Mouse (Mus musculus) urinary bladder, postnatal 10 days (tissue): ENCODE measurements around the gene Dnajc13.

ENCODE experiments used
- DNase-seq: peaks from one replicate; pipeline ENCODE4 v3.0.0; 2022; ENCODE audit warnings: low spot score

The Dnajc13 gene

DNA sequence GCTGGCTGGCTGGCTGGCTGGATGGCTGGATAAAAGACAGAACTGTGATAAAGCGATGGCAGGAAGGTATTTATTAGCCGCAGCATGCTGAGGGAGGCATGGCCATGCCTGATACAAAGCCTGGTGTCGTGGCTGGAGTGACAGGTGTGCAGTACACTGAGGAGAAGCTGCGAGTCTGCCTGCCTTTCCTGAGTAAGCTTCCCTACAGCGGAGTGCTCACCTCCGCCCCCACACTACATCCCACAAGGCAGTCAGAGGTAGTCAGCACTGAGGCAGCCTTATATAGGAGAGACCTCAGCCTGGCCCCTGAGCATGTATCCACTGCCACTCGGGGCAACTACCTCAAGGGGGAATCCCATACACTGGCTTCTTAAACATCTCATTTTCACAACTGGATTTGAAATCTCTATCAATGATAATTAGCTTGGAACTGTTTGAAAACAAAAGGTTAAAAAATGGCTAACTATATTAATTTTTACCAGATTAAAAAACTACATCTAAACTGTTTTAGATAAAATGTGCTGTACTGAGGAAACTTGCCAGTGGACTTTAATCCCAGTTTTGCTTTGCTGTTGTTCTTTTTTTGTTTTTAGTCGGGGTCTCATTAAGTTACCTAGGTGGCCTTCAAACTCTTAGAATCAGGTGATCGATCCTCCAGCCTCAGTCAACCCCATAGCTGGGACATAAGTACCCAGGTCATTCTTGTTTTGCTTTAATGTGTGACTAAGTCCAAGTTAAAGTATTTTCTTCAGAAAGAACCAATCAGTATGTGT, 8.1 kb downstream of the Dnajc13 start:
- no peak for DNase-seq

DNA sequence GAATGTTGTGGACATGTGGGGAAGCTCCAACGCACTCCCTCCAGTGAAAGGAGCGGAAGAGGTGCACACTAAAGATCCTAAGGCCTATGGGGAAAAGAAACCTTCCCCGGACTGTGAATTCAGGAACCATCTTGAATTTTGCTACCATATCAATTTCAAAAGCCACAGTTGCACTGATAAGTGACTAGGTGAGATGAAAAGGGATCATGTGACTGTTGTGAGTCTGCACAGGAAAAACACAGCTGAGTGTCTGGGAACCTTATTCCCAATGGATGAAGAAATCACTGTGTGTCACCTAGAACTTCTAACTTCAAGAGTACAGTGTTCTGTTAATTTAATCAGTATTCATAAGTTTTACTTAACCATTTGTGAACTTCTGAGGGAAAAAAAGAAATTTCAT, 10.1 kb downstream of the Dnajc13 start:
- DNase-seq = no peak

DNA sequence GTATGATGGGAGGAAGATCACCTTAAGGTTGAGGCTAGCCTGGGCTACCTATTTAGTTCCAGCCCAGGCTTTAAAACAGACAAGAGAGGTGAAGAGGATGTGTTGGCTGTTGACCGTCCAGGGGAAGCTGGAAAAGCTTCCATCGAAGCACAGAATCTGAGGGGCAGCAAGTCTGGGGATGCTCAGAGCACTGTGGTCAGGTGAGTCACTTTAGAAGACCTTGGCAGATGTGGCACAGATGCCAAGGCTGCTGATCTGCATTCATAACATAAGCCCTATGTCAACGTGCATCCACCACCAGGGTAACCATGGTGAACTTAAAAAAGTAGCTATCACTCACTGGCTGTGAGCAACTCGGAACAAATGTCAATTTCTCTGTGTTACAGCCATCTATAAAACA, 11.0 kb downstream of the Dnajc13 start:
- no peak for DNase-seq

DNA sequence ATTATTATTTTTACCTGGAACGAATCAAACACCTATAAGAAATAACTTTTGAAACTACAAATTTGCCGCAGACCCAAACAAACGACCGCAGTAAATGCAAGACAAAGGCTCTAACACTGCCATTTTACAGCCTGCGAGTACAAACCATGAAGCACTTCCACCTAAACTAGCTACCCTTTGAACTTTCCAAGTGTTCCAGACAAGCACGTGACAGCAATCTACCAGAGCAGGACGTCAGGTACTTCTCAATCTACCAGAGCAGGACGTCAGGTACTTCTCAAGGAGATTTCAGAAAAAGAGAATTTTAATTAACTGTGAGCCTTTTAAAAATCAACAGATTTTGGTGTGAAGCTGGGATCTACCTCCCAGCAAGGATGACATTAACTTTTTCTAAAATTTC, 11.6 kb downstream of the Dnajc13 start:
- no peak for DNase-seq

DNA sequence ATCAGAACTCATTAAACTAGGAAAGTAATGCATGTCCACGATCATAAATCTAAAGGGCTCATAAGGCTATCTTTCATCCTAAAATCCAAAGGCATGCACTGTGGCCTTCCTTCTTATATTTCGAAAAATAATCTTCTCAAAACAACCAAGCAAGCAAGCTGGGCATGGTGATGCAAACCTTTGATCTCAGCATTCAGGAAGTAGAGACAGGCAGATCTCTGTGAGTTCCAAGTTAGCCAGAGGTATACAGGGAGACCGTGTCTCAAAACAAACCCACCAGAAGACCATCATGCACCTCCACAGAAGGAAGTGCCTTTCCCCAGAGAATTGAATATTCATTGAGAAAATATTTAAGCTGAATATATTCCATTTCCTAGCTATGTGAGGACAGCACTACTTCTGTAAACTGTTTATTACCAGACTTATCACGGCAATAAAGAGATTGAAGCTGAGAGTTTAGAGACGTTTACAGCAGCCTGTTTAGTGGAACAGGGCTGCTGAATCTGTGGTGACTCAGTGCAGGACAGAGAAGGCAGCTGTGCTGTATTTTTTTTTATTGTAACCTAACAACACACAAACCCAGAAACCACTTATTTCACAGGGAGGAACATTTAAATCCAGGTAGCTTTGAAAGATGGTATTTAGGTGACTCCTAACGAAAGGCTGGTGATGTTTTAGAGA, 15.3 kb downstream of the Dnajc13 start:
- DNase-seq = no peak

- no peak for DNase-seq
Measured at GRCm38 (mm10) chr9:104243799-104244466, 18.8 kb downstream of the Dnajc13 start.

- DNase-seq = no peak
Measured at GRCm38 (mm10) chr9:104240146-104240545, 22.6 kb downstream of the Dnajc13 start.

GRCm38 (mm10) chr9:104239076-104239475, 23.7 kb downstream of the Dnajc13 start:
- DNase-seq = no peak

DNA sequence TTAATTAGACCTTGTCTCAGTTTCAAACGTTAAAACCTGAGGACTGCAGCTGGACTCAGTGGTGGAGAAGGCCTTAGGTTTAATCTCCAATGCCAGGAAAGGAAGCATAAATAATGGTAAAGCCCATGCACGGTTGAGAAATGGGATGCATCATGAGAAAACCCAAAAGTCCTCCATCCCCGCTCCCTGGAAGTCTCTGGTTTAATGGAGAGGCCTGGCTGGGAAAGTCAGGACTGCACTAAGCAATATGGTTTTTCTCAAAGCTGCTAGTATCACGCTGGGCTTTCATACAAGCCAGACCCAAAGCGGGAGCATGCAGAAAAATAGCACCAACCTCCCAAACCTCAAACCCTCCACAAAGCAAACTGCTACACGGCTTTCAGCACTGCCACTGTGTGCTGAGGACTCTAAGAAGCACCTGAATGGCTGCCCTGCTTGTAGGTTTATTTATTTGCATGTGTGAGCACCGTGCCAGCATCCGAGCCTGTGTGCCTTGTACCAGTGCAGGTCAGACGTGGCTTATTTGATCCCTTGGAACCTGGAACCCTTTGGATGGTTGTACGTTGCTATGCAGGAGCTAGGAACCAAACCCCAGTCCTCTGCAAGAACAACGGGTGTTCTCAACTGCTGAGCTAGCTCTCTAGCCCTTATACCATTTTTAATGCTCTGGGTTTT, 26.3 kb downstream of the Dnajc13 start:
- no peak for DNase-seq

DNA sequence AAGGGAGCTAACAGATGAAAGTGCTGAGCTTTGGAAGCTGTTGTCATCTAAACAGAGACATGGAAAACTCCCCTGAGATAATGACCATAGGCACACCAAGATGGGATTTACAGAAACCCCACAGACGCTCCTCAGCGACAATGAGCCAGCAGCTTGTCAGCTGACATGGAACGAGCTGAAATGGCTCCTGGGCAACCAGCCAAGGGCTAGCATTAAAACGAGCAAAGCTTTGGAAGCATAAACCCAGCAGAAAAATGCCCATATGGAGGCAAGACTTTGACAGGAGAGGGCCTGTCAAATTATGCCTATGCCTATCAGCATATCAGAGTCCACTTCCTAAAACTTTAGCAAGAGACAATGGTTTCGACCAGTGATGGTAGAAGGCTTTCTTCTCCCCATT, 27.0 kb downstream of the Dnajc13 start:
- no peak for DNase-seq

- DNase-seq = no peak
Measured at GRCm38 (mm10) chr9:104233815-104234214, 28.9 kb downstream of the Dnajc13 start.

DNA sequence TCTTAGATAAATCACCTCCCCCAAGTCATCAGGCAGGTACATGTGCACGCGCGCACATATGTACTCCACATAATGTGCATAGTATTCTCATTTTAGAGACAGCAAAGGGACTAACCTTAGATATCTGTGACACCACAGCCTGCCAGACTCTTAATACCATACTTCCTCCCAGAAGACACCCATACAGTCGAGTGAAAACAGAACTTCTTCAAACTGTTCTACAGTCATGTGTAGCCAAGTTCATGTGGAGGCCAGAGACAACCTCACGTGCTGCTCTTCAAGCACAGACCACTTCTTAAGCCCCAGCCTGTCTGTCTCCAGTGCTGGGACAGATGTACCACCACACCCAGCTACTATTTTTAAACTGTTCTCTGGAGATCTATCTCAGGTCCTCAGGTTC, 29.7 kb downstream of the Dnajc13 start:
- DNase-seq = no peak

DNA sequence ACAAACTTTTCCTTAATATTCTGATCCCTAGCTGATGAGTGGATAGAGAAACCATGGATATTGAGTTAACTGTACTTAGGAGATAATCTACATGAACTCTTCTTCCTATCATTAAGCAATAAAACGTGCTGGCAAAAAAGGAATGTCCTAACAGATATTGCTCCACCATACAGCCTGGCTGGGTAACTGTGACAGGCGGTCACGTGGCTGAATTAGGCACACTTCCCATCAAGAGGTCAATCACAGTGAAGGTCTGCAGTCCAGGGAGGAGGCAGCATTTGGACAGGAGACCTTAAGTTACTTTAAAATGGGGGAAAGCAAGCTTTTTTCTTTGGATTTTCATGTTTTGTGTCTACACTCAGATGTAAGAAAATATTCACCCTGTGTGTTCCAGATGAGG, 30.7 kb downstream of the Dnajc13 start:
- DNase-seq = no peak

- no peak for DNase-seq
Measured at GRCm38 (mm10) chr9:104211402-104211801, 51.3 kb downstream of the Dnajc13 start.

- no peak for DNase-seq
Measured at GRCm38 (mm10) chr9:104203851-104204250, 58.9 kb downstream of the Dnajc13 start.

- no peak for DNase-seq
Measured at GRCm38 (mm10) chr9:104194528-104194927, 68.2 kb downstream of the Dnajc13 start.

DNA sequence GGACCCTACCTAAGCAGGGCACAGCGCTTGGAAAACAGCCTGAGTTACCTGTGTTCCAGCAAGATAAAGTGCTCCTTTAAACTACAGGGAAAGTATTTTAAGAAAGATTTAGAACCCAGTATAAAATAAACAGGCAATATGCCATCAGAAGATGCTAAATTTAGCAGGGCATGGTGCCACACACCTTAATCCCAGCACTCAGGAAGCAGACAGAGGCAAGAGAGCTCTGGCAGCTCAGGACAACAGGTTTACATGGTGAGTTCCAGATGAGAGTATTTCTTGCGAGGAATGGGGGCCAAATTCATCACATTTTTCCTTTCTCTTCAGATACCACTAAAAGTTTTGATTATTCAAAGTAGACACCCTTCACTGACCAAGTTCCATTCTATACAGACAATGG, 68.8 kb downstream of the Dnajc13 start:
- DNase-seq = no peak

GRCm38 (mm10) chr9:104193327-104193726, 69.4 kb downstream of the Dnajc13 start:
- DNase-seq = no peak

DNA sequence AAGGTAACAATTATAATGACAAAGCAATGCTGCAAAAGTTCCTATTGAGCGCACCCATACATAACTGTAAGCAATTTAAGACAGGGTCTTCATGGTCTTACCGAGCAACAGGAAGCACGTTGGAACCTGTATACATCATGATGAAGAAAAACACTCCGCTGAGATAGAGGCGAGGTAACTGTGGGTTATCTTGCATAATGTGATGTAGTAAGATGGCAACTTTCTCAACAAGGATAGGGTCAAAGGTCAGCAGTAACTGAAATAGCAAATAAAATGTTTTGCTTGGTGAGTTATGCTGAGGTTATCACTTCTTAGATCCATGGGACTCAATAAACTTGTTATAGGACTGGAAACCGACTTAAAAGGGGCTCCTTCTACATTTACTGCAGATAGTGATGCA, 70.2 kb downstream of the Dnajc13 start:
- DNase-seq = no peak

- no peak for DNase-seq
Measured at GRCm38 (mm10) chr9:104189657-104190056, 73.1 kb downstream of the Dnajc13 start.

- no peak for DNase-seq
Measured at GRCm38 (mm10) chr9:104188704-104189103, 74.0 kb downstream of the Dnajc13 start.

DNA sequence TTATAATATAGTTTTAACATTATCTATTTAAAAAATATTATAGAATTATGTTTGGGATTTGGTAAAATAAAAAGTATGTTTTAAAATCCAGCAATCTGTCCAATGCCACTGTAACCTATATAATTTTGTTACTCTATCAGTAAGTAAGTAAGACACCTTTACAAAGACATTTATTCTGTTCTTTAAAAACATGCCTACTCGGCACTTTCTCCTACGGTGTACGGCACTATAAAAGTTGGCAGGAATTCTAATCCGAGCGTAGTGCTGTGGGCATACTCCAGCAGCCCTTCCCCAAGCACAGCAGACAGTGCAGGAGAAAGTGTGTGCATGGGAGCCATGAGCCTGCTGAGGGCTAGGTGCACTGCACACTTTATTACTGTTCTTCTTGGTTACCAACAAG, 75.7 kb downstream of the Dnajc13 start:
- no peak for DNase-seq

DNA sequence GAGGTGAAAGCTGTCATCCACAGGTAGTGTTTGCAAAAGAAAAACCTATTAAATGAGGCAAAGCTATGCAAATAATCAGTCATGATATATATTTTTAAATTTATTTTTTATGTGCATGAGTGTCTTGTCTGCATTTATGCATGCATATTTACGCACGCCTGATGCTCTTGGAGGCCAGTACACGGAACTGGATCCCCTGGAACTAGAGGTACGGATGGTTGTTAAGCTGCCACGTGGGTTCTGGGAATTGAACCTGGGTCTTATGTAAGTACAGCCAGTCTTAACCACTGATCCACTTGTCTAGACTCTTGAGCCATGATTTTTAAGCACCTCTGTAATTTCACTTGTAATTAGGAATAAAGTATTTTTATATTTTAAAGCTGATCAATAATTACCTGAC, 79.5 kb downstream of the Dnajc13 start:
- no peak for DNase-seq
